Mouse (Mus musculus) liver, postnatal 0 days (tissue): ENCODE data around the gene Rasal1.

Source experiments
- CTCF ChIP-seq: sonication (generic); IDR thresholded peaks from 2 replicates; pipeline ENCODE4 v1.5.1; 2016; ENCODE audit warnings: antibody characterized with exemption, low read depth
- EP300 ChIP-seq: IDR thresholded peaks from 2 replicates; pipeline ENCODE4 v1.6.1; 2016; ENCODE audit warnings: antibody characterized with exemption, low read depth, mild to moderate bottlenecking

GRCm38 (mm10) chr5:120640094-120640493 lies 8.5 kb upstream of the Rasal1 start:
- TF ChIP-seq CTCF (no peak), EP300 (no peak)
